Mouse (Mus musculus) retina, postnatal 1 day (tissue): ENCODE measurements around the gene Olfr1463.

Source experiments
- DNase-seq: peaks from one replicate; pipeline ENCODE4 v3.0.0-alpha.2; 2012

Olfr1463 gene

DNA sequence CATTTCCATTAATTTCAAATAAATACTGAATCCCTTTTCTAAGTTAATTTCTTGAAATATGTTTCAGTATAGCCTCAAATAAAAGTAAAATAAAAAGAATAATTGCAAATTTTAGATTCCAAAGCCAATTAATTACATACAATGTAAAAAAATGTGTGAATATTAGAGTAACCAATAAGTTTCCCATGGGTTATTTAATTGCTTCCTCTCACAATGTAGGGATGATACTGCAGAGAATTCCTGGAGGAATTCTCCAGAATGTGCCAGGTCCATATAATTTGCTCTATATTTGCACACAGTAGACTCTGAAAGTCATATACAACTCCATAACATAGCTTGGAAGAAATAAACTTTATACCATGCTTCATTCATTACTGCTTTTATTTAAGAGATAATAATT is at the start of gene Olfr1463:
TSS of gene Olfr1463 (plus strand) at position 301 of the 400 bp plus-strand sequence.
- no peak for DNase-seq

DNA sequence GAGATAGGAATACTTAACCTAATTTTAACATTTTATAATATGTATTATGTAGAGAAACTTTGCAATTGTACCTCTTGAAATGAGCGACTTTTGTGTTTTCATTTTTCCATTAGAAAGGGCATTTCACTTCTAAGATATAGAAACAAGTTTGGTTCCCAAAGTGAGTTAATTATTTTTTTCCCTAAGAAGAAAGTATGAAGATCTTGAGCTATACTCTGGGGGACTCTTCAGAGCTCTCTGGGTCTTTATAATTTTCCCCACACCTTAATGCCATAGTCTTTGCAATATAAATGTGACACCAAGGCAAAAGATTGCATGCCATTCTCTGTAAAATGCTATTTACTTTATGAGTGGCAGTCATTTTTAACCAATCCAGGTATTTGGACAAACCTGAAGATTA is 45.7 kb upstream of the Olfr1463 start, which contains the start of gene Olfr1462:
TSS of gene Olfr1462 (plus strand) at position 301 of the 400 bp plus-strand sequence.
- DNase-seq: no peak

- no peak for DNase-seq
Measured at GRCm38 (mm10) chr19:13221666-13222065, 9.5 kb upstream of the Olfr1463 start.
